Mouse (Mus musculus) olfactory bulb, adult 2 months (tissue): ENCODE data around the gene Chchd10.

ENCODE experiments used
- CTCF ChIP-seq: fragments of 200-500 bp; IDR thresholded peaks from 2 replicates; pipeline ENCODE4 v1.5.1; 2012; ENCODE audit warnings: low read depth, mild to moderate bottlenecking, low read length, moderate library complexity; ENCODE audit not compliant: insufficient read depth
- POLR2A ChIP-seq: fragments of 200-500 bp; IDR thresholded peaks from 2 replicates; pipeline ENCODE4 v1.6.1; 2012; ENCODE audit warnings: mild to moderate bottlenecking, low read depth, low read length, moderate library complexity; ENCODE audit not compliant: insufficient read depth

DNA sequence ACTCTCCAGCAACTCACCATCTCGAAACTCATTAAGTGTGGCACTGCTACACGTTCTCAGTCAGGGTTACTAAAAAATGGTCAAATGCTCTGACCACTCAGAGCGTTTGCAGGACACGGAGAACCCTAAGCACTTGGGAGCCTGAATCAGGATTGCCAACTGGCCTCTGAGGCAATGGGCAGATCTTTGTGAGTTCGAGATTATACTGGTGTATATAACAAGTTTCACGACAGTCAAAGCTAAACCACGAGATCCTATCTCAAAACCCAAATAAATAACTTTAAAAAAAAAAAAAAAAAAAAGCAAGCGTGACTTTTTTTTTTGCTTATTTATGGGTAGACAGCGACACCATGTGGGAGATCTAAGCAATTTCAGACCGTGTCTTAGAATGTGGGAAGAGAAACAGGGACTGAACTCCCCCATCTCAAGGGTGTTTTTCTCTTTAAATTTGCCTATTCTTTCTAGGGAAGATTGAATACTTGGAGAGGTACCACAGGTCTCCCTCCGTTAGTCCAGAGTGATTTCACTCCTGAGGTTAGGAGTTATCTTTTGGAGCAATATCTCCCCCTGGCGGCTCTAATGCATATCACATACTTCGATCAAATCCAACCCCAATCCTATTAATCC lies 18.6 kb downstream of the Chchd10 start:
- no peak for TF ChIP-seq CTCF
- TF ChIP-seq POLR2A: no peak
